Mouse (Mus musculus): ENCODE measurements around the gene Babam2.

- TF ChIP-seq CTCF (IDR thresholded peaks at IDR 0.05; ENCODE audit: low read depth, low read length) (no peak), GATA2 (IDR thresholded peaks at IDR 0.05; ENCODE audit: borderline replicate concordance, low read depth, low read length) (no peak)
These were observed 373.8 kb downstream of the Babam2 start for GRCm38 (mm10) chr5:32071314-32071713.
